Mouse (Mus musculus): Measurements from ENCODE around the gene Adora3. TPM values are rescaled to one million over a fixed set of nuclear protein-coding genes. Genes with fewer than 3 reads are reported as not detected.

Adora3 gene
- polyA plus RNA-seq (2012; rRNA removed), result 0.84 and 1.2 TPM in 2 replicates

DNA sequence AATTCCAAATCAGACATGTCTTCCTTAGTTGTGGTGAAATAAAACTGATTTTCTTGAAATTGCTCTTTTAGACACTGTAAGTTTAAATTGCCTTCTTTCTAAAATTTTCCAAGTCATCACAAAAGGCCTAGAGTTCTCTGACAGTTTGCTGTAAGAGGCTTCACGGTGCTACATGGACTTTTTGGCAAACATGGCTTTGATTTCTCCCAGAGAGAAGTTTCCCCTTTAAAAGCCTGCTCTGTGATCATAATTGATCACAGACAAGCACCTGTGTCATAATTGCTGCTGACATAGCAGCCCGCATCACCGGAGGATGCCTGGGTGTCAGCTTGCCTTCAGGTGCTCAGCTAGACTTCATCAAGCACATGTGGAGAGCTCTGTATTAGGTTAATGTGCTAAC is at the start of gene Adora3, which contains the start of gene Tmigd3:
TSS of gene Adora3 (plus strand) at position 301 of the 400 bp plus-strand sequence.
TSS of gene Tmigd3 (plus strand) at position 346 of the 400 bp plus-strand sequence.
- Histone ChIP-seq H3K4me1 (ENCODE audit: control insufficient read depth, insufficient read depth, low read length) (peaks cover 6% of the 10 kb centered on the region), H3K4me3 (replicated peaks; ENCODE audit: extremely low read depth, low read depth, low read length) (no peak within 1 kb of the TSS)
- WGBS, result 90% methylated on average over 3 of the region's 3 CpGs
- TF ChIP-seq CTCF (IDR thresholded peaks at IDR 0.05; ENCODE audit: insufficient read depth, low read length) (no peak), POLR2A (IDR thresholded peaks at IDR 0.05; ENCODE audit: borderline replicate concordance, extremely low read depth, low read depth, low read length) (no peak)
- no peak for DNase-seq

DNA sequence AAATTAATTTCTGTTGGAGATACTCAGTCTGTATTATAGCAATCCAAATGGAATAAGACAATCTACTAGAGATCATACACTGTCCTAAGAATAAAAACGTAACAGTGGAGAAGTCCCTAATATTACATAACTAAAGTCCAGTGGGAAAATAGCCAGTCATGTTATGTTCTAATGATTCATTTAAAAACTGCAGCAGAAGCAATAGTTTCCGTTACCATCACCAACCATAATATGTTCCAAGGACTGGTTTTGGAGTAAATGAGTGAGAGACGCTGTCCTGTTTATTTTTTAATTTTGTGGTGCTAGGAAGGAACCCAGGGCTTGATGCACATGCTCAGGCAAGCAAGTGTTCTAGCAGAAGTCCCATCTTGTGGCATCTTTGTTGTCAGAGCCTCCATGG is 49.2 kb upstream of the Adora3 start:
- DNase-seq, result no peak
- TF ChIP-seq CTCF (IDR thresholded peaks at IDR 0.05; ENCODE audit: insufficient read depth, low read length), result no peak
- TF ChIP-seq POLR2A (IDR thresholded peaks at IDR 0.05; ENCODE audit: borderline replicate concordance, extremely low read depth, low read depth, low read length), result no peak
- H3K4me3 ChIP-seq (replicated peaks; ENCODE audit: extremely low read depth, low read depth, low read length), result no peak overlapping the region
- peaks cover 23% of the 10 kb centered on the region for H3K4me1 ChIP-seq (ENCODE audit: control insufficient read depth, insufficient read depth, low read length)
- WGBS, result 77% methylated on average over 3 of the region's 3 CpGs

DNA sequence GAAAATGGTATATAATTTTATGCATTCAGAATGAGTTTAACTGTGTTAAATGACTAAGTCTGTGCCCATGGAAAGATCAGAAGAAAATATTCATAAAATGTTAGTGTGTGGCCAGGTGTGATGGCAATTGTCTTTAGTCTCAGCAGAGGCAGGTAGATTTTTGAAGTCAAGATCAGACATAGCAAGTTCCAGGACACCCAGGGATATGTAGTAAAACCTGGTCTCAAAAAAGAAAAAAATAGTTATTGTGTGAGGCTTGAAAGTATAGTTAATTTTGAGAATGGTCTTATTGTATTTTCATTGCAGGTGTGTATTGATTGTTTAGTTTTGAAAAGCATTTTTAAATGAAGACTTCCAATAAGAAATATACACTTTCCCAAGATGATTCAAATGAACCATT is 47.0 kb upstream of the Adora3 start:
- H3K4me3 ChIP-seq (replicated peaks; ENCODE audit: extremely low read depth, low read depth, low read length), result no peak overlapping the region
- H3K4me1 ChIP-seq (ENCODE audit: control insufficient read depth, insufficient read depth, low read length), result peaks cover 20% of the 10 kb centered on the region
- TF ChIP-seq POLR2A (IDR thresholded peaks at IDR 0.05; ENCODE audit: borderline replicate concordance, extremely low read depth, low read depth, low read length) (no peak), CTCF (IDR thresholded peaks at IDR 0.05; ENCODE audit: insufficient read depth, low read length) (no peak)
- DNase-seq, result no peak

DNA sequence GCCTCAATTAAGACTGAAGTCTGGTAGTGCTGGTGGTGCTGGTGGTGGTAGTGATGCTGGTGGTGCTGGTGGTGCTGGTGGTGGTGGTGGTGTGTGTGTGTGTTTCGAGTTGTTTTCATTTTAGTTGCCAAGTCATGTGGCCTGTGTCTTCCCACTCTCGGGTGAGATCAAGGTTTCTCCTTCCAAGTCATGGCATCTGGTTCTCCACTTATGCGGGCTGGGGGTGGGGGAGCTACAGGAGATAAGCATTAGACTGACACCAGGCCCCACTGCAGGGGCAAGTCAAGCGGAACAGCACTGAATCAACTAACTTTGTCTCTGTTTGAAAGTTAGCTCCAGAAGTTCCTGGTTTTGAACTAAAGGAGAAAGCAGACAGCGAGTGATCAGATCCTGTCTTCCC is 46.6 kb upstream of the Adora3 start:
- 66% methylated on average over 5 of the region's 5 CpGs for WGBS
- TF ChIP-seq POLR2A (IDR thresholded peaks at IDR 0.05; ENCODE audit: borderline replicate concordance, extremely low read depth, low read depth, low read length) (no peak), CTCF (IDR thresholded peaks at IDR 0.05; ENCODE audit: insufficient read depth, low read length) (no peak)
- Histone ChIP-seq H3K4me1 (ENCODE audit: control insufficient read depth, insufficient read depth, low read length) (peaks cover 20% of the 10 kb centered on the region), H3K4me3 (replicated peaks; ENCODE audit: extremely low read depth, low read depth, low read length) (no peak overlapping the region)
- DNase-seq, result no peak

DNA sequence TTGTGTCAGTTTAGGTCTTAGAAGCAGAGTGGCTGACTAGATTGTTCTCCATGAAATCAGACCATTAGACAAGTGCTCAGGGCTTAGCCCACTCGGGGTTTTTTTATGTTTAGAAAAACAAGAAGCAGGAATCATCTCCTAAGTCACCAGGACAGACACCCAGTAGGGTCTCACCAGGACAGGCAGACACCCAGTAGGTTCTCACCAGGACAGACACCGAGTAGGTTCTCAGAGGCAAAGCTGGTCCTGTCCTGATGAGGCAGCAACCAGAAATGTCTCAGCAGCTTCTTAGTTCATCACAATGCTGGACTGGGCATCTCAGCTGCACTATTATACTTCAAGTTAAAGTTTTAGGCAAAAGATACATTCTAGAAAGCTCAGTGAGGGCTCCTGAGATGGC is 46.0 kb upstream of the Adora3 start:
- DNase-seq, result no peak
- H3K4me1 ChIP-seq (ENCODE audit: control insufficient read depth, insufficient read depth, low read length), result peaks cover 20% of the 10 kb centered on the region
- TF ChIP-seq POLR2A (IDR thresholded peaks at IDR 0.05; ENCODE audit: borderline replicate concordance, extremely low read depth, low read depth, low read length), result no peak
- no peak for TF ChIP-seq CTCF (IDR thresholded peaks at IDR 0.05; ENCODE audit: insufficient read depth, low read length)
- 56% methylated on average over 2 of the region's 2 CpGs for WGBS
- H3K4me3 ChIP-seq (replicated peaks; ENCODE audit: extremely low read depth, low read depth, low read length), result no peak overlapping the region

DNA sequence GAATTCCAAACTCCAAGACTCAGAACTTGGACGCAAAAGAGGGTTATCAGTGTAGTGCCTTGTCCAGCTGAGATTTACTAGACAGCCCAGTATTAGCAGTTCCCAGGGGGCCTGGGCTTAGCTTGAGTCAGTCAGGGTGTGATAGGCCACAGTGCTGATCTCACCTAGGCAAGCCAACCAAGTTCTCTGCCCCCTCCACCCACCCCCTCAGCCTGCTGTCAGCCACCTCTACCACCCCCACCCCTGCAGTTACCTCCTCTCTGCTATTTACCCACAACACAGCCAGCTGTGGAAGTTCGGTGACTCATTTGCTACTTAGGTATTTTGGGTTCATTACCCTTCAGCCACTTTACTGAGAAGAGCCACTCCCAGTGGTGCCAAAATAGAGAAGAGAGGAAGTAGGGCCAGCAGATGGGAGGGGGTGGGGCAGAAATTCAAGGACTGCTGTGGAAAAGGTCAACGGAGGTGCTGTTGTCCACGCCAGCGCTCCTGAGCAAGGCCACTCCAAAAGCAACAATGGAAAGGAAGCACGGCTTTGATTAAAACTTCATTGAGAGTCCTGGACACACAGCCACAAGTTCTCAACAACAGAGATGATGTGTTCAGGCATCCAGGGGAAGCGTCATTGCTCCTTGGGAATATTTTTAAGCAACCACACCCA is 45.0 kb upstream of the Adora3 start:
- H3K4me3 ChIP-seq (replicated peaks; ENCODE audit: extremely low read depth, low read depth, low read length), result no peak overlapping the region
- DNase-seq, result peak; percentile 44
- peaks cover 15% of the 10 kb centered on the region for H3K4me1 ChIP-seq (ENCODE audit: control insufficient read depth, insufficient read depth, low read length)
- no peak for TF ChIP-seq POLR2A (IDR thresholded peaks at IDR 0.05; ENCODE audit: borderline replicate concordance, extremely low read depth, low read depth, low read length)
- TF ChIP-seq CTCF (IDR thresholded peaks at IDR 0.05; ENCODE audit: insufficient read depth, low read length), result no peak
- WGBS, result 14% methylated on average over 7 of the region's 7 CpGs

DNA sequence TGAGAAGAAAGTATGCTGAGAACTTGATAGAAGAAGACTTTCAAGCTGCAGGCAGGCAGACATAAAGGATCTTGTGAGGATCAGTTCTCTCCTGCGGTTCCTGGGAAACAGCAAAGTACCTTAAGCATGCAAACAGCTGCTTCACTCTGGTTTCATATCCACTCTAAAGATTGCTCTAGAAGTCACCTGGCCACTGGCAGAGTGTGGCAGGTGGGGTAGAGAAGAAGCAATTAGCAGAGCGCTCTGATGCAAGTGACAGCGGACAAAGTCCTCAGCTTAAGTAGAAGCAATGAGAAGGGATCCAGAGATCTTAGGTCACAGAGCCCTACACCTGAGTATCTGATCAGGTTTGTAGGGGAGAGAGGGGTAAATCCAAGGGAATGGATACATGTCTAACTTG is 39.1 kb upstream of the Adora3 start:
- no peak for TF ChIP-seq CTCF (IDR thresholded peaks at IDR 0.05; ENCODE audit: insufficient read depth, low read length)
- no peak for TF ChIP-seq POLR2A (IDR thresholded peaks at IDR 0.05; ENCODE audit: borderline replicate concordance, extremely low read depth, low read depth, low read length)
- no peaks in the 10 kb centered on the region; the same call in 1 of the 2 replicates for H3K4me1 ChIP-seq (ENCODE audit: control insufficient read depth, insufficient read depth, low read length)
- no peak overlapping the region for H3K4me3 ChIP-seq (replicated peaks; ENCODE audit: extremely low read depth, low read depth, low read length)
- 83% methylated on average over 3 of the region's 3 CpGs for WGBS
- no peak for DNase-seq

DNA sequence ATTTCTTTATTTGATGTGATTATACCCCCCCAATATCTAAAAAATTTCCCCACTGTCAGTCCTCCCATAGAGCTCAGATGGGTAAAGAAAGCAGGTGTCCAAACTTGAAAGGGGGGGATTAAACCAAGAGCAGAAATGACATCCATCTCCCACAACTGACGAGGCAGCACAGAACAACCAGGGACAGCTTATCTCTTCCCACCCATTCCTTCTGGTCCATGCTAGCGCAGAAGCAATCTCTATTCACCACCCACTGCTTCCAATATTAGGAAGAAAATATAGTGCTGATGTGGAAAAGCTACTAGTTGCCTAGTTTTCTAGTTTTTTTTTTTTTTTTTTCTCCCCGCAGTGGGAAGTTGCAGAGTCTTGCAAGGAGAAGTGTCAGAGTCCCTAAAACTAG is 34.8 kb upstream of the Adora3 start:
- 74% methylated on average over 3 of the region's 3 CpGs for WGBS
- TF ChIP-seq POLR2A (IDR thresholded peaks at IDR 0.05; ENCODE audit: borderline replicate concordance, extremely low read depth, low read depth, low read length) (no peak), CTCF (IDR thresholded peaks at IDR 0.05; ENCODE audit: insufficient read depth, low read length) (no peak)

DNA sequence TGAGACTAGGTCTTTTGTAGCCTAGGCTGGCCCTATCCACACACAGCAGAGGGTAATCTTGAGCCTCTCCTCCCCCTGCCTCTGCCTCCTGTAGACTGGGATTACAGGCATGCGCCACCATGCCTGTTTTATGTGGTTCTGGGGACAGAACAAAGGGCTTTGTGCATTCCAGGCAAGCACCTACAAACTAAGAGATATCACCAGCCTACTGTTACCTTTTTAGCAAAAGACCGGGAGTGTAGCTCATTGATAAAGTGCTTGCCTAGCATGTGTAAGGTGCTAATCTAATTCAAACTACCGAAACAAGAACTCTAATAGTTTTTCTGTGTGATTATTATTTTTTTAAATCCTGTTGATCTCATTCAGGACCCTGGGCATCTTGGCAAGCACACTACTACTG is 33.8 kb upstream of the Adora3 start:
- Histone ChIP-seq H3K4me3 (replicated peaks; ENCODE audit: extremely low read depth, low read depth, low read length) (no peak overlapping the region), H3K4me1 (ENCODE audit: control insufficient read depth, insufficient read depth, low read length) (no peaks in the 10 kb centered on the region)
- TF ChIP-seq CTCF (IDR thresholded peaks at IDR 0.05; ENCODE audit: insufficient read depth, low read length), result no peak
- TF ChIP-seq POLR2A (IDR thresholded peaks at IDR 0.05; ENCODE audit: borderline replicate concordance, extremely low read depth, low read depth, low read length), result no peak
- 80% methylated on average over 3 of the region's 3 CpGs for WGBS
- no peak for DNase-seq

More for the DNA sequence above, 34.8 kb upstream of the Adora3 start:
- no peaks in the 10 kb centered on the region for H3K4me1 ChIP-seq (ENCODE audit: control insufficient read depth, insufficient read depth, low read length)
- DNase-seq, result no peak
- H3K4me3 ChIP-seq (replicated peaks; ENCODE audit: extremely low read depth, low read depth, low read length), result no peak overlapping the region

DNA sequence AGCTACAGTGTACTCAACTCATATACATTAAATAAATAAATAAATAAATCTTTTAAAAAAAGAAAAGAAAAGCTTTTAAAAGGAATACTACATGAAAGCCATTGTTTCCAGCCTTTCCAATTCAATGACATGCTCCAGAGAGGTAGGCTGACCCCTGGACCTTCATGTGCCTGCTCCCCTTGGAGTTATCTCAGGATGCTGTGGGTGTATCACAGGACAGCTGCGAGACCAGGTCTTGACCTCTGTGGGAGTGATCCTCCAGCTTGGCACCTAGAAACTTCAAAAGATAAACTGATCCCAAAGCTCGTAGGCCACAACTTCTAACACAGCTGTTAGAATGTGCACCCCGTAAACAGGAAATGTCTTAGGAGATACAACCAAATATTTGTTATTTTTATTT is 32.0 kb upstream of the Adora3 start:
- no peak overlapping the region for H3K4me3 ChIP-seq (replicated peaks; ENCODE audit: extremely low read depth, low read depth, low read length)
- DNase-seq, result no peak
- no peak for TF ChIP-seq POLR2A (IDR thresholded peaks at IDR 0.05; ENCODE audit: borderline replicate concordance, extremely low read depth, low read depth, low read length)
- no peak for TF ChIP-seq CTCF (IDR thresholded peaks at IDR 0.05; ENCODE audit: insufficient read depth, low read length)
- H3K4me1 ChIP-seq (ENCODE audit: control insufficient read depth, insufficient read depth, low read length), result no peaks in the 10 kb centered on the region
- 66% methylated on average over 3 of the region's 3 CpGs for WGBS
